Mouse (Mus musculus) embryonic stem cell, embryonic (primary cell): ENCODE results near the gene Slc9a3.

Experiments used
- CTCF ChIA-PET, 4 experiments: fragments of 300-600 bp in 2 of 4; fragments of 350-600 bp in 2 of 4; sonication (Branson Sonifier 250); formaldehyde crosslinking; loops; one replicate each; lab custom pipeline; 2022; ENCODE audit warnings: inconsistent platforms in 2 of 4; lab: Charles Lee
- POLR2A ChIA-PET, 4 experiments: fragments of 300-600 bp in 2 of 4; fragments of 350-600 bp in 2 of 4; sonication (Branson Sonifier 250); formaldehyde crosslinking; loops; one replicate each; lab custom pipeline; 2022; ENCODE audit warnings: antibody characterized with exemption in 4 of 4, inconsistent platforms in 1 of 4; lab: Charles Lee

Gene Slc9a3

GRCm38 (mm10) chr13:74121141-74121602, at the start of gene Slc9a3:
Gene Slc9a3 (plus strand): TSS chr13:74121457.
- ChIA-PET POLR2A (interaction anchor here in 2 of 4 experiments (0.7 to 1.2 kb wide), 3 partner anchors 59 to 183 kb away, joined by 3 to 4 read pairs (median 3); partner anchors contain the start of genes Brd9 (in 1 of the 2), Cep72 (in 1 of the 2) and Trip13 (in 1 of the 2)), CTCF (interaction anchor here in 3 of 4 experiments (0.5 to 0.6 kb wide), 3 partner anchors 67 to 1278 kb away, joined by 3 to 7 read pairs (median 6); no protein-coding TSS in a partner anchor)

GRCm38 (mm10) chr13:74071714-74072113, 49.5 kb upstream of the Slc9a3 start:
- POLR2A ChIA-PET, result interaction anchor here in 2 of 4 experiments (0.6 to 2.4 kb wide), 3 partner anchors 9 to 199 kb away, joined by 4 to 11 read pairs (median 5); partner anchors contain the start of gene Cep72 (in 1 of the 2)
- CTCF ChIA-PET, result no interaction called here

DNA sequence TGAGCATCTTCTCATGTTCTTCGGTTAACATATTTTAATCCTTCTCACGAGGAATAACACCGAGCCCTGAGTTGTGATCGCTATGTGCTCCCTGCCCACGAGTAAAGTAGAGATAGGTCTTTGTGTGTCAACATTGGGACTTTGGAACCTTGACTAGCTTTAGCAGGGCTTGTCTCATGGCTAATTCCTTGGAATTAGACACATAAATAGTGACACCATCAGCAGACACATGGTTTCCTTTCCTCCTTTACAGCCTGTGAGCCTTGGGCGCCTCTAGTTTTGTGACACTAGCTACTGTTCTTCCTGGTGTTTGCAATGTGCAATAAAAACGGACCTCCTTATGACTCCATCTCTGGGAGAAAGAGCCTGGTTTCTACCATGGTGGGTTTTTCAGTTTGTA, 47.9 kb upstream of the Slc9a3 start:
- ChIA-PET POLR2A (interaction anchor here in 1 of 4 experiments (2.4 kb wide), 1 partner anchor 11 kb away, joined by 11 read pairs; the partner anchor contains the start of gene Cep72), CTCF (no interaction called here)

- ChIA-PET CTCF (no interaction called here), POLR2A (no interaction called here)
Observed at GRCm38 (mm10) chr13:74090265-74090664, 31.0 kb upstream of the Slc9a3 start.

- ChIA-PET CTCF (interaction anchor here (0.6 to 2.1 kb wide), 6 partner anchors 12 to 206 kb away, joined by 3 to 13 read pairs (median 5); no protein-coding TSS in a partner anchor), POLR2A (interaction anchor here in 1 of 4 experiments (0.9 kb wide), 1 partner anchor 34 kb away, joined by 3 read pairs; the partner anchor contains the start of gene Cep72)
Observed at GRCm38 (mm10) chr13:74095936-74096335, 25.3 kb upstream of the Slc9a3 start.

- POLR2A ChIA-PET, result interaction anchor here in 1 of 4 experiments (0.9 kb wide), 1 partner anchor 35 kb away, joined by 3 read pairs; the partner anchor contains the start of gene Cep72
- CTCF ChIA-PET, result interaction anchor here (0.6 to 2.1 kb wide), 6 partner anchors 31 to 1457 kb away, joined by 3 to 13 read pairs (median 6); no protein-coding TSS in a partner anchor
Observed at GRCm38 (mm10) chr13:74096715-74097363, 24.4 kb upstream of the Slc9a3 start.

- ChIA-PET CTCF (no interaction called here), POLR2A (no interaction called here)
Observed at GRCm38 (mm10) chr13:74098913-74099312, 22.3 kb upstream of the Slc9a3 start.

GRCm38 (mm10) chr13:74102108-74102830, 19.0 kb upstream of the Slc9a3 start:
- CTCF ChIA-PET, result no interaction called here
- POLR2A ChIA-PET, result interaction anchor here in 3 of 4 experiments (0.6 to 1.8 kb wide), 3 partner anchors 105 to 164 kb away, joined by 3 to 4 read pairs (median 3); partner anchors contain the start of genes Brd9 (in 1 of the 3), Exoc3 (in 1 of the 3) and Trip13 (in 1 of the 3)

GRCm38 (mm10) chr13:74102831-74103582, 18.2 kb upstream of the Slc9a3 start:
- ChIA-PET CTCF (interaction anchor here in 1 of 4 experiments (0.5 kb wide), 1 partner anchor 134 kb away, joined by 3 read pairs; no protein-coding TSS in a partner anchor), POLR2A (interaction anchor here in 3 of 4 experiments (0.6 to 1.8 kb wide), 3 partner anchors 106 to 165 kb away, joined by 3 to 4 read pairs (median 3); partner anchors contain the start of genes Brd9 (in 1 of the 3), Exoc3 (in 1 of the 3) and Trip13 (in 1 of the 3))

DNA sequence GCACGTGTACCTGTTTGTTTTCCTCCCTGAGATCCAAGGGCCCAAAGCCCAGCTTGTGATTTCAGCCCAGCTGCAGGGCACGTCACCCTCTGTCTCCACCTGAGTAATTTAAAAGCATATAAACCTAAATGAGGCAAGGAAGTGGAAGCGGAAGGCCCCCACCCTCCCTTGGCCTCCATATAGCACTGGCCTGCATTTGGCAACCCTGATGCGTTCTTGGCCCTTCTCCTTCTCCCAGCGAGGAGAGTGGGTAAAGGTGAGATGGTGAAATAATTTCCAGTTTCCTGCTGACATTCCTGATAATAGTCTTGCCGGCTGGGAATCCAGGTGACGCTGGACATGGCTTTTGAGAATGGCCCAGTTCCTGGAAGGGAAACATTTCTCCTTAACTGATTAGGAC, 16.8 kb upstream of the Slc9a3 start:
- POLR2A ChIA-PET, result no interaction called here
- CTCF ChIA-PET, result interaction anchor here in 1 of 4 experiments (1.7 kb wide), 1 partner anchor 134 kb away, joined by 4 read pairs; no protein-coding TSS in a partner anchor

- ChIA-PET CTCF (interaction anchor here in 1 of 4 experiments (0.6 to 0.9 kb wide), 2 partner anchors 11 kb away, joined by 3 read pairs; no protein-coding TSS in a partner anchor), POLR2A (no interaction called here)
Observed at GRCm38 (mm10) chr13:74107410-74107809, 13.8 kb upstream of the Slc9a3 start.

GRCm38 (mm10) chr13:74112593-74112992, 8.7 kb upstream of the Slc9a3 start:
- CTCF ChIA-PET, result interaction anchor here in 1 of 4 experiments (1.0 kb wide), 1 partner anchor 15 kb away, joined by 3 read pairs; no protein-coding TSS in a partner anchor
- POLR2A ChIA-PET, result no interaction called here

GRCm38 (mm10) chr13:74113626-74114191, 7.5 kb upstream of the Slc9a3 start:
- ChIA-PET POLR2A (no interaction called here), CTCF (no interaction called here)

GRCm38 (mm10) chr13:74121795-74122330, 606 bp downstream of the Slc9a3 start:
- POLR2A ChIA-PET, result interaction anchor here in 2 of 4 experiments (0.6 to 1.2 kb wide), 2 partner anchors 29 to 60 kb away, joined by 4 to 5 read pairs; partner anchors contain the start of gene Cep72 (in 1 of the 2)
- CTCF ChIA-PET, result interaction anchor here in 2 of 4 experiments (0.6 kb wide), 2 partner anchors 151 to 1278 kb away, joined by 3 to 6 read pairs; no protein-coding TSS in a partner anchor

- ChIA-PET POLR2A (interaction anchor here in 1 of 4 experiments (1.3 kb wide), 1 partner anchor 23 kb away, joined by 6 read pairs; no protein-coding TSS in a partner anchor), CTCF (no interaction called here)
Observed at GRCm38 (mm10) chr13:74122632-74123031, 1.4 kb downstream of the Slc9a3 start.

- POLR2A ChIA-PET, result interaction anchor here in 1 of 4 experiments (0.7 kb wide), 1 partner anchor 65 kb away, joined by 3 read pairs; the partner anchor contains the start of gene Cep72
- CTCF ChIA-PET, result interaction anchor here in 2 of 4 experiments (0.6 to 1.9 kb wide), 4 partner anchors 16 to 174 kb away, joined by 3 to 6 read pairs (median 4); no protein-coding TSS in a partner anchor
Observed at GRCm38 (mm10) chr13:74127571-74127970, 6.3 kb downstream of the Slc9a3 start.

DNA sequence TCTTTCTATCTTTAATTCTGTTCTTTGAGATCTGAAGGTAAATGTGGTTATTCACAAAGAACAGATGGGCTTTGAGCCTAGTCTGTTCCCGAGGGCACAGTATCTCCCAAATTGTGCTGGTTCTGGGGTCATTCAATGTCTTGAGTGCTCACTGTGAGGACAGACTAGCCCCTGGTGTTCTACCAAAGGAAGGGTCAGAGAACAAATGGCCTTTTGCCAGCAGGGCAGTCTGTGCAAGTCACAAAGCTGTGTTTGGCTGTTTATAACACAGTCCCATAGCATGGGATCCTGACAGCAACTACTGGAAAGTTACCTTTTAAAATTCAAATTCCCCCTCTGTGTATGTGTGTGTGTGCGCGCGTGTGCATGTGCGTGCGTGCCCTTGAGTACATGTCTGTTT, 8.7 kb downstream of the Slc9a3 start:
- CTCF ChIA-PET, result no interaction called here
- POLR2A ChIA-PET, result no interaction called here
